Mouse (Mus musculus): ENCODE results near the gene Pdhx.

DNA sequence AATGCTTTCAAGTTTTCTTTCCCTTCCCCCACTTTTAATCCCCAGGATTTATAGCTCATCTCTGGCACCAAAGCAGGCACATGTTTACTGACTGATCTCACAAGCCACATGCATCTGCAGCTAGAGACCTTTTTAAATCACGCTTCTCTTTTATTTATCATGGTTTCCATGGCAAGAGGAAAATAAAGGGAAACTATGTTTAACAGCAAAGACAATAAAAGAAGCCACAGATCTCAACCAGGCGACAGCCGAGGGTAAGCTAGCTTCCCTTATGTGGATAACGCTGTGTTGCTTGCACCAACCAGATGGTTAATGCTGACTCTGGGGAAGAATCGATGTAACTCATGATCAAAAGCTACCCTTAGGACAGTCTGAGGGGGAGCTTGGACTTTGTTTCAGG lies 75.0 kb downstream of the Pdhx start:
- TF ChIP-seq POLR2A (IDR thresholded peaks at IDR 0.05; ENCODE audit: extremely low read depth, insufficient read depth, low read length) (no peak), CTCF (IDR thresholded peaks at IDR 0.05; ENCODE audit: low read depth, low read length) (no peak)
